Mouse (Mus musculus): ENCODE results near the gene AI182371. TPM values are rescaled to one million over a fixed set of nuclear protein-coding genes. Genes with fewer than 3 reads are reported as not detected.

Gene AI182371
- polyA plus RNA-seq, 1 experiment from 2014 or later = 0.12 TPM

DNA sequence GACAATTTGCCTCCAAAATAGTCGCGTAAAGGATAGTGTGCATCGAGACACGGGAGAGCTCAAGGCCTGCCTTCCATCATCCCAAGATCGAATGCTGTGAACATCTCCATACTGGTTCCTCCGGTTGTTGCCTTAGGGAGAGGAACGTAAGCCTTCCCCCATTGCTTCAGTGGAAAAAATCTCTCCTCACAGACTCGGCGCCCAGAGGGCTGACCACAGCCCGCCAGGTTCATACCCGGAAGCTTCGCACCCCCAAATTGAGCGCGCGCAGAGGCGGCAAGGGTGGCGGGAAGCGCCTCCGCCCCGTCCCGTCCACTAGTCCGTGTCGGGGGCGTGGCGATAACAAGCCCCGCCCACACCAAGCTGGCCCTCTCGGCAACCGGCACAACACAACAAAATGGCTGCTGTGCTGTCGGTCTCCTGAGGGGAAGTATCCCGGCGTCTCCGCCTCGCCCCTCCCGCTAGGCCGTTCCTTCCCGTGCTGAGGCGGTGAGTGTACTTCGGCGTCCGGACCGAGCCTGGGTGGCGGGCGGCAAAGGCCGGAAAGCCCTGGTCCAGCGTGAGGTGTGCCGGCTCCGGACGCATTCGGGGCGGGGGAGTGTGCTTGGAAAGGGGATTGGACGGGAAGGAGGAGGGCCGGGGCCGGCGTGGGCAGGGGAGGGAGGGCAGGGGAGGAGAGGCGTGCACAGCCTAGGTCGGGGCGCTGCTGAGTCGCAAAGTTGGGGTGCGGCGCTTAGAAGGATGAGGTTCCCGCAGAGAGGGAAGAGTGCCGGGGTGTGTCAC is 8.0 kb upstream of the AI182371 start, which contains the start of gene Cntrl:
Cntrl (plus strand) TSS at position 352 of the 783 bp plus-strand sequence.
- DNase-seq (ENCODE audit: low read depth, low spot score) (peak; percentile 39), ATAC-seq (peak; percentile 82)
- in situ Hi-C loops (cut with MboI; ENCODE audit: low pct_unique_long_range_greater_than_20kb) = loop anchor here (5.0 kb wide), 1 partner anchor 62 kb away; no protein-coding TSS in a partner anchor
- CTCF ChIA-PET = interaction anchor here (1.2 to 3.3 kb wide), 6 partner anchors 10 to 64 kb away, joined by 3 to 29 read pairs (median 4); no protein-coding TSS in a partner anchor
- TF ChIP-seq CTCF (IDR thresholded peaks at IDR 0.05) = no peak
- H3K27me3 ChIP-seq = no peaks in the 10 kb centered on the region
- POLR2A ChIA-PET = interaction anchor here (0.9 to 1.1 kb wide), 2 partner anchors 23 to 65 kb away, joined by 3 to 4 read pairs; no protein-coding TSS in a partner anchor

DNA sequence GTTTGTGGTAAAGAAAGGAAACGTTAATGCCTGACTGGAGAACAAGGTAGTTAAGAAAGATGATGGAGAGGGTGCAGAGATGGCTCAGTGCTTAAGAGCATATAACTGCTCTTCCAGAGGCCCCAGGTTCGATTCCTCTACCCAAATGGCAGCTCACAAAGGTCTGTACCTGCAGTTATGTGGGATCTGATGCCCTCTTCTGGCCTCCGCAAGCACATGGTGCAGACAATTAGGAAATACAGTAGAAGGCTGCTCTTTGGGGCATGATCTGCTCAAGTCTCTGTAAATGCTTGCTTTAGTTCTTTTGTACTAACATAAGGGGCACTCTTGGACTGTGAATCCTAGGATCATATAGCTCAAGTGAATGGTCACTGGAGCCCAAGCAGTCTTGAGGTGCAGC is 7.4 kb upstream of the AI182371 start:
- CTCF ChIA-PET = interaction anchor here (1.1 to 3.3 kb wide), 8 partner anchors 10 to 64 kb away, joined by 3 to 29 read pairs (median 4); no protein-coding TSS in a partner anchor
- DNase-seq (ENCODE audit: low read depth, low spot score) (no peak), ATAC-seq (peak; percentile 60)
- in situ Hi-C loops (cut with MboI; ENCODE audit: low pct_unique_long_range_greater_than_20kb) = loop anchor here (5.0 kb wide), 1 partner anchor 61 kb away; no protein-coding TSS in a partner anchor
- peaks cover under 1% of the 10 kb centered on the region for H3K27me3 ChIP-seq
- POLR2A ChIA-PET = interaction anchor here (0.9 to 1.1 kb wide), 2 partner anchors 24 to 65 kb away, joined by 3 to 4 read pairs; no protein-coding TSS in a partner anchor
- peak; percentile 86 for TF ChIP-seq CTCF (IDR thresholded peaks at IDR 0.05)

DNA sequence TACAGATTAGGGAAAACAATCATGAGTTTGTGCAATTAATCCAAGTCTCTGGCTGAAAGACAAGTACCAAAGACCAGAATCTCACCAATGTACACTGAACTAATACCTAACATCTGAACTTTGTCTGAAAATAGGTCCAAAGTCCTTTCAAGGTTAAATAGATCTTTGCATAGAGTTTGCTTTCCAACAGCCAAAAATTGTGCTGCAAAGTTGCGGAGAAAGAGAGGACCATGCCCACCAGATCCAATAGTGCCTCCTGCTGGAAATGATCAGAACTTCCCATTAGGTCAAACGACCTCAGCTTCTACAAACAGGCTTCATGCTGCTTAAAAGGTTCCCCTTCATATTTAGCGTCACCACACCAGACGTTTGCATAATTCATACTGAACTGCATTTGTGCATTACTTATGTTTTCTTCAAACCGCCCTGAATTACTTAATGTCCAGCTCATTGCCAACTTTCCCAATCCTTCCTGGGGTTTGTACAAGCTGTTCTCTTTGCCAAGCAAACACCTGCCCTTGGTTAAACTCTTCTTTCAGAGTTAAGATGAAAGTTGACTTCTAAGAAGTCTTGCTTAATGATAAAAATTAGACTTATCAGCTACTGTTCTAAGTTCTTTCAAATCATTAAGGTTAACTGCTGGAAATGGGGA is 6.8 kb upstream of the AI182371 start:
- POLR2A ChIA-PET = interaction anchor here (0.9 kb wide), 1 partner anchor 64 kb away, joined by 4 read pairs; no protein-coding TSS in a partner anchor
- DNase-seq (ENCODE audit: low read depth, low spot score) = no peak
- CTCF ChIA-PET = interaction anchor here (1.1 to 3.3 kb wide), 7 partner anchors 9 to 63 kb away, joined by 4 to 29 read pairs (median 4); no protein-coding TSS in a partner anchor
- ATAC-seq = no peak
- H3K27me3 ChIP-seq = peaks cover 3% of the 10 kb centered on the region
- peak; percentile 47 for TF ChIP-seq CTCF (IDR thresholded peaks at IDR 0.05)
- in situ Hi-C loops (cut with MboI; ENCODE audit: low pct_unique_long_range_greater_than_20kb) = loop anchor here (5.0 kb wide), 1 partner anchor 61 kb away; no protein-coding TSS in a partner anchor

DNA sequence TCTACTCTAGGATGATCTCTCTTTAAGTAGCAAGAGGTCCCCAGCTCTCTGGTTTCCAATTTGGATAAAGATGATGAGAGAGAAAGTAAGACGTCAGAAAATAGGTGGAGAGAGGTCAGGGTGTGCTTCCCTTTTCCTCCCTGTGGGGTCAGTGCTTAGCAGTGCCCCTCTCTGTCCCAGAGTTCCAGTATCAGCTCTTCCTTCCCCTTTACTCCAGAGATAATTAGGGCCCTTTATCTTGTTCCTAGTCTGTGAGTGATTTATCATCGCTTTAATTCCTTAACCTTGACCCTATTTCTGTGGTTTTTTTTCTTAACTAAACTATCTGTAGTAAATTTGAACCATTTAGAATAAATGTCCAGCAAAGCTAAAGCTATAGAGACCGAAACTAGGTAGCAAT is 3.5 kb upstream of the AI182371 start:
- H3K27me3 ChIP-seq = peaks cover 11% of the 10 kb centered on the region
- CTCF ChIA-PET = no interaction called here
- ATAC-seq = no peak
- in situ Hi-C loops (cut with MboI; ENCODE audit: low pct_unique_long_range_greater_than_20kb) = loop anchor here (5.0 kb wide), 1 partner anchor 58 kb away; no protein-coding TSS in a partner anchor
- no peak for TF ChIP-seq CTCF (IDR thresholded peaks at IDR 0.05)
- POLR2A ChIA-PET = no interaction called here
- DNase-seq (ENCODE audit: low read depth, low spot score) = no peak

DNA sequence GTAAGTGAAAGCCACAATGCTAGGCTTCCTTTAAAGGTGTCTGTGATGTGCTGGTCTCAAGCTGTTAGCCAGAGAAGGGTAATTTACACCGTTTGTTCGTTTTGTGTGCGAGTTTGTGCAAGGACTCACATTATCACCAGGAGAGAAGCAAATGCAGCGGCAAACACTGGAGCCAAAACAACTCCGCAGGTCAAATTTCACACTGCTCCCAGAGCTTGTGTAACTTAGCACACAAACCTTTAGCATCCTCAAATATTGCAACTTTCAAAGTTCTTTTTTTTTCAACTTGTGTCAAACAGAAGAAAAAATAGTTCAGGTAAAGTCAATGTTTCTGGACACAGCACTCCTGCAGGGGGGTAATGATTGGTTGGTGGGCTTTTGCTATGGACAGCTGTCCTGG is 2.2 kb upstream of the AI182371 start:
- CTCF ChIA-PET = no interaction called here
- in situ Hi-C loops (cut with MboI; ENCODE audit: low pct_unique_long_range_greater_than_20kb) = no loop called here
- POLR2A ChIA-PET = no interaction called here
- DNase-seq (ENCODE audit: low read depth, low spot score) (no peak), ATAC-seq (no peak)
- peaks cover 11% of the 10 kb centered on the region for H3K27me3 ChIP-seq
- no peak for TF ChIP-seq CTCF (IDR thresholded peaks at IDR 0.05)

DNA sequence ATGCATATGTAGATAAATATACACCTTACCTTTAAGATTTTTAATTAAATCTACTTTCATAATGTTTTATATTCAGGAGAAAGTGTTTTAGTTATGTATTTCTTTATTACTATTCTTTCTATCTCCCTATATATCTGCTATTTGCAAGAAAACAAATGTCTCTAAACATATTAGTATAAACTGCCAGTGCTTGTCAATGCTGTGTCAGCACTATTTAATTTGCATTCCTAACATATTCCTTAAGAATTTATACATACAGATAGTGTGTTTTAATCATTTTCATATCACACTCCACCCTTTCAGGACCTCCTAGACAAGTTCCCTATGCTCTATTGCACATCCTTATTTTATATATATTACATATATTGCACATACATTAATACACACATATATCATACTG is 1.4 kb upstream of the AI182371 start:
- ChIA-PET POLR2A (no interaction called here), CTCF (no interaction called here)
- in situ Hi-C loops (cut with MboI; ENCODE audit: low pct_unique_long_range_greater_than_20kb) = no loop called here
- no peak for DNase-seq (ENCODE audit: low read depth, low spot score)
- peaks cover 11% of the 10 kb centered on the region for H3K27me3 ChIP-seq
- no peak for TF ChIP-seq CTCF (IDR thresholded peaks at IDR 0.05)
- ATAC-seq = no peak

DNA sequence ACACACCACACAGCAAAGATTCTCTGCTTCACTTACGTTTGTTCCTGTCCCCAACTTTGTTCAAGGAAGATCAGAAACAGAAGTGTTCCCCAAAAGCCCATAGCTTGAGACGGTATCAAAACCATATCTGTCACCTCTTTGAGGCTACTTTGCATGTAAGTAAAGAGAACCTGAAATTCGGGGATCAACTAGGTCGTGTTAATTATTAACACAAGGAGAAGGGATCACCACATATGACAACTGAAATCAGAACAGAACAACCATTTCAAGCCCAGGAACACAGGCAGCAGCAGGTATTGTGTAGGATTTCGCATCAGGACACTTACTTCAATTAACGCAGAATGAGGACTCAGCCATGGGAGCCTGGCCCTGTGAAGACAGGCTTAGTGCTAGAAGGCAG is 814 bp downstream of the AI182371 start:
- DNase-seq (ENCODE audit: low read depth, low spot score) (no peak), ATAC-seq (no peak)
- CTCF ChIA-PET = interaction anchor here (1.2 to 1.4 kb wide), 2 partner anchors 13 to 56 kb away, joined by 3 read pairs; no protein-coding TSS in a partner anchor
- no peak for TF ChIP-seq CTCF (IDR thresholded peaks at IDR 0.05)
- in situ Hi-C loops (cut with MboI; ENCODE audit: low pct_unique_long_range_greater_than_20kb) = no loop called here
- POLR2A ChIA-PET = no interaction called here
- peaks cover 11% of the 10 kb centered on the region for H3K27me3 ChIP-seq

DNA sequence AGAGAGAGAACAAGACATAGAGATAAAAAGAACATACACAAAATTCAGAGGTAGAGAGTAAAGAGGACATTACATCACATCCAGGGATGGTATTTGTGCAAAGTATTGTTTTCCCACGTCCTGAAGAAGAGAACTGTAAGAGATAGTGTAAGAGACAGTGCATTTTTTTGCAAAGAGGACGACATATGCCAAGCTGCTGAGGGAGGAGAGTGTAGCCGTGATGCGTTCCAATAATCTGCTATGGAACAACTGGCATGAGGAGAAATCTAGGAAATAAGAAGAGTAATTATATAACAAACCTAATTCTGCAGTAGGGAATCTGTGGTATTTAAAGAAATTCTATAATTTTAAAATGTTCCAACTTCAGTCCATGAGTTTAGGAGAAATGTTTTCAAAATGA is 13.9 kb downstream of the AI182371 start:
- peaks cover 22% of the 10 kb centered on the region for H3K27me3 ChIP-seq
- ATAC-seq (no peak), DNase-seq (ENCODE audit: low read depth, low spot score) (no peak)
- in situ Hi-C loops (cut with MboI; ENCODE audit: low pct_unique_long_range_greater_than_20kb) = no loop called here
- CTCF ChIA-PET = interaction anchor here (1.3 kb wide), 1 partner anchor 13 kb away, joined by 3 read pairs; no protein-coding TSS in a partner anchor
- no peak for TF ChIP-seq CTCF (IDR thresholded peaks at IDR 0.05)
- POLR2A ChIA-PET = no interaction called here

DNA sequence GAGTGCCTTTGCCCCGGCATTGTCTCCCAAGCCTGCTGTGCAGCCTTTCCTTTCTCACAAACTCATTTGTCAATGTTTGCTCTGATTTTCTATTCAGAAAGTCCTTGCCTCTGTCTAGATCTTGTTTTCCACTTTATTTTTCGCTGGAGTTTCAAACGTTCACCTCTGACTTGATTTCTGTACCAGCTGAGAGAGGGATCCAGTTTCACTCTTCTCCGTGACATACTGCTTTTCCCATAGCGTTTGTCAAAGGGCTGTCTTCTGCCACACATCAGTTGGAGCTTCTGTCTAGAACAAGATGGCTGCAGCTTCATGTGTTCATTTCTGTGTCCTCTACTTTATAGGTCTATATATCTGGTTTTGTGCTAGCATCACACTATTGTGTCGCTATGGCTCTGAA is 22.2 kb downstream of the AI182371 start:
- in situ Hi-C loops (cut with MboI; ENCODE audit: low pct_unique_long_range_greater_than_20kb) = no loop called here
- peaks cover 11% of the 10 kb centered on the region for H3K27me3 ChIP-seq
- ATAC-seq (no peak), DNase-seq (ENCODE audit: low read depth, low spot score) (no peak)
- ChIA-PET POLR2A (interaction anchor here (1.5 kb wide), 1 partner anchor 11 kb away, joined by 3 read pairs; no protein-coding TSS in a partner anchor), CTCF (no interaction called here)
- no peak for TF ChIP-seq CTCF (IDR thresholded peaks at IDR 0.05)

DNA sequence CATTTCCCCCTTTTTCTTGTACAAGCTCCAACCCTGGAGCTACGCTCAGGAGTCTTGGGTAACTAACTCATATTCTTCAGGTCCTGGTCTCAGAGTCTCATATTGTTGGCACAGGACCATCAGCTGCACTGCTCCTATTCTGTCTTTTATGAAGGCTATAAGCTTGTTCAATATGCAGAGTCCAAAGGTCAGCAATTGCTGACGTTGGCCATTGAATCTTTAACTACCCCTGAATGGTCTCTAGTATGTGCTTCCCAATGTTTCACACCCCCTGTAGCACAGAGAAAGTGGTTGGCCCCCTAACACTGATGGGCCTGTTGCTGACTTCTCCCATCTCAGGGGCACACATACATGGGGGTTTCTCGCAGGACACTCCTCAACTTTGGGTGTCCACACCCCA is 27.0 kb downstream of the AI182371 start:
- CTCF ChIA-PET = interaction anchor here (2.0 kb wide), 1 partner anchor 35 kb away, joined by 4 read pairs; the partner anchor contains the start of gene Cntrl
- in situ Hi-C loops (cut with MboI; ENCODE audit: low pct_unique_long_range_greater_than_20kb) = no loop called here
- no peaks in the 10 kb centered on the region for H3K27me3 ChIP-seq
- TF ChIP-seq CTCF (IDR thresholded peaks at IDR 0.05) = no peak
- POLR2A ChIA-PET = no interaction called here
- no peak for ATAC-seq
- DNase-seq (ENCODE audit: low read depth, low spot score) = no peak

Data from Patski (cell line).